Mouse (Mus musculus) R1 (cell line): ENCODE results near the gene Psme3.

Experiments
- DNase-seq: peaks from one replicate; pipeline ENCODE4 v3.0.0-alpha.2; 2018; ENCODE audit warnings: low read depth, low spot score

The Psme3 gene

DNA sequence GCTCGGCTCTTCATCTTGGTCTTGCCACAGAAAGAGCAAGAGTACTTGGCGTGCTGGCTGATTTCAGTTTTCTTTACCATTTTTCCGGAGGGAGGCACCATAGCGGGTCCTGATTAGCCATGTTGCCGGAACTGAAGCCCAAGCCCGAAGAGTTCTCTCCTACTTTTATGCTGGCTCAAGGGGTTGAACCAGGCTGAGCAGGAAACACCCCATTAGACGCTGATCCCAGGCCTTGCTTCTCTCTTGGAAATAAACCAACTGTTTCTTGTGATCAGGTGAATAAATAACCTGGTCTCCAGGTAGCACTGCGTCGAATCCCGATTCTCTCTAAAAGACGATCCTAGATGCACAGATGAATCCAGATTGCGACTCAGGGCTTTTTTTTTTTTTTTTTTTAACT lies 37.4 kb downstream of the Psme3 start:
- no peak for DNase-seq

- DNase-seq = no peak
Observed at GRCm38 (mm10) chr11:101354438-101355010, 38.5 kb downstream of the Psme3 start.

DNA sequence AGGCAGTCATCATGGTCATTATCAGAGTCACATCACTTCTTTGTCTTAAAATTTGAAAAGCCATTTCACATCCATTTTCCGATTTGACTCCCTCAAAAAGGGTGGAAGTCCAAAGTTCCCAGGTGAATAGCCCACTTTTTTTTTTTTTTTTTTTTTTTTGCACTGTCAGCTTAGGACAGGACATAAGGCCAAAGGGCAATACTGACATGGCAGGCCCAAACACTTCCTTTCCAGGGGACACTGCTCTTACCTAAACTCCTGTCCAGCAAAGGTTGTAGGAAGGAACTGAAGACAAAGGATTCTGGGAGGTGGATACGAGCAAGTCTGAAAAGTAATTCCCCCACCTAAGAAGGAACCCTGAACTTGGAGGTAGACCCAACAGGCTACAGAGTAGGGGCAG lies 39.9 kb downstream of the Psme3 start:
- DNase-seq = no peak

- DNase-seq = no peak
Observed at GRCm38 (mm10) chr11:101357505-101358182, 41.6 kb downstream of the Psme3 start.

GRCm38 (mm10) chr11:101359776-101360175 lies 43.8 kb downstream of the Psme3 start:
- no peak for DNase-seq

GRCm38 (mm10) chr11:101360651-101361113 lies 44.7 kb downstream of the Psme3 start:
- no peak for DNase-seq

- DNase-seq = no peak
Observed at GRCm38 (mm10) chr11:101364531-101364931, 48.5 kb downstream of the Psme3 start.

DNA sequence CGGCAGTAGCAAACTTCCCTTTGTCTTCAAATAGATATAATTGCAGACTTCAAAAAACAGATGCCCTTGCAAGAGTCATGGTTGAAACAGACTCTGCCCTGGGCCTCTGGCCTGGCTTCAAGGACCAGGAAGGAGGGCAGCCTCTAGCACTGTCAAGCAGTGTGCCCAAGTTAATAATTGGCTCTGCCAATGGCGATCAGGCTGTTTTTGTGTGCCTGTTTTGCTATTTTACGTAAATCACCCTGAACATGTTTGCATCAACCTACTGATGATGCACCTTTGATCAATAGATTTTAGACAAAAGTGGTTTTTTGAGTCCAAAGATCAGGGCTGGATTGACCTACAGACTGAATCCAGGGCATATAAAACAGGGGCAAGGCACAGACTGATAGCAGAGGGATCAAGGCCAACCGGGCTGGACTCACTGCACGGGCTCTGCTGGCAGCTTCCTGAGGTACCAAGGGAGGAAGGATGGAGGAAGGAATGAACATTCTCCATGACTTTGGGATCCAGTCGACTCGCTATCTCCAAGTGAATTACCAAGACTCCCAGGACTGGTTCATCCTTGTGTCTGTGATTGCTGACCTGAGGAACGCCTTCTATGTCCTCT lies 51.4 kb downstream of the Psme3 start, which contains the start of gene G6pc:
TSS of gene G6pc (plus strand) at position 236 of the 610 bp plus-strand sequence.
- no peak for DNase-seq

- no peak for DNase-seq
Observed at GRCm38 (mm10) chr11:101370141-101370540, 54.1 kb downstream of the Psme3 start.
